Mouse (Mus musculus): ENCODE results near the gene Fahd2a.

Gene Fahd2a

DNA sequence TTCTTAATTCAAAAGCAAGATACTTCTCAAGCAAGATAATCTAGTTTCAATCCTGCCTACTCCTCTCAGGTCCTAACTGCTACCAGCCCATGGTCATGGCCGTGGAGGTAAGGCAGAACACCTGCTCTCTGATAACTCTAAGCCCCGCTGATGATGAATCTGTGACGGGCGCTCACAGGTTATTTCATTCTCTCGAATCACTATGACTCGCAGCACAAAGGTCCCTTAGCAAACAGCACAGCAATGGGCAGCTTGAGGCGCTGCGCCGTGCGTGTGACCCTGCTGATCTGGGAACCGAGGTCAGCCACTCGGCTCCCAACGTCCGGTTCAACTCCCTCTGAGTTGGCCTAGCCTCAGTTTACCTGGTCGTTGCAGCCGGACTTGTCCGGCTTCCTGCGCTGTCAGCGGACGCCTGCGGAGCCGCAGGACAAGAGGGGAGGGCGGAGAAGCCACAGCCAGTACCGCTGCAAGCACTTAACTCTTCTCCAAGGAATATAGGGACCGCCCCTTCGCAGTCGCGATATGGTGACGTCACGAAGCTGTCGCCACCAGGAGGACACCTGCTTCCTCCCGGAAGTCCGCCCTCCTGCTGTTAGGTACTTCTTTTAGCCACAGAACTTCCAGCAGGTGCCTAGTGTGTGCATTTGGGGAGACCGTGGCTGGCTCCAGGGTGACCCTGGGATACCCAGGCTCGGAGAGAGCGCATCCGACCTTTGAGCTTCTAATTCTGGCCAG, at the start of gene Fahd2a:
Gene Fahd2a, minus strand, starts transcription at position 511 of the 735 bp plus-strand sequence.
- DNase-seq = peak; percentile 92 to 93

DNA sequence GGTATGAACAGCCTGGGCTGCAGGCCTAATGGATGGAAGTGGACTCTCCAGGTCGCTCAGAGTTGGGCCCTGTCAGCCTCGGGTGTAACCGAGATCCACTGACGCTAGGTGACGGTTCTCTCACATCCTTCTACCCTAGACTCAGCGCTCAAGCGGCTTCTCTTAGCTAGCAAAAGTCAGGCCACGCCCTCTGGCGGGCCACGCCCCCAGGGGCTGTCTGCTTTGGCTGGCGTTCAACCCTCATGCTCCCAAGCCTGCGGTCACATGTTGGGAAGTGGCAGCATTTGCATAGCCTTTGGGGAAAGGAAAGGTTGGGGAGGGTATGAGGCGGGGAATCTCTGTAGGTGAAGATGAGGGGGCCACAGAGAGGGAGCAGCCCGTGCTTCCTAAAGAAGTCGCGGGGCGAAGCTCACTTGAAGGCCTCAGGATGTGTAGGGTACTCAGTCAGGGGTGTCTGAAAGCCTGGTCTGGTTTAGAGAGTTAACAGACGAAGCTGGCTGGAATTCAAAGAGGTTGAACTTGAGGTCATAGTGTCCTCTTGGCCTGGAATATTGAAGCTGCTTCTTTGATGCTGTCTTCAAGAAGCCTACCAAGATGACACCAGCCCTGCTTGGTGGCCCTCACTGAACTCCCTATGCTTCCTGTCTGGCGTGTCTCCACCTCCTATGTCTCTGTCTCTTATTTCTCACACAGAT, 40.3 kb upstream of the Fahd2a start:
- DNase-seq = peak; percentile 84 to 88

GRCm38 (mm10) chr2:127483001-127483400, 38.6 kb upstream of the Fahd2a start:
- DNase-seq = peak; percentile 38 to 44

GRCm38 (mm10) chr2:127482533-127482911, 38.2 kb upstream of the Fahd2a start:
- peak; percentile 80 to 84 for DNase-seq

GRCm38 (mm10) chr2:127481841-127482532, 37.6 kb upstream of the Fahd2a start:
- DNase-seq = peak in 1 of 2 experiments; percentile 22

GRCm38 (mm10) chr2:127479763-127480162, 35.4 kb upstream of the Fahd2a start:
- no peak for DNase-seq

- DNase-seq = no peak
Measured at GRCm38 (mm10) chr2:127479210-127479609, 34.8 kb upstream of the Fahd2a start.

DNA sequence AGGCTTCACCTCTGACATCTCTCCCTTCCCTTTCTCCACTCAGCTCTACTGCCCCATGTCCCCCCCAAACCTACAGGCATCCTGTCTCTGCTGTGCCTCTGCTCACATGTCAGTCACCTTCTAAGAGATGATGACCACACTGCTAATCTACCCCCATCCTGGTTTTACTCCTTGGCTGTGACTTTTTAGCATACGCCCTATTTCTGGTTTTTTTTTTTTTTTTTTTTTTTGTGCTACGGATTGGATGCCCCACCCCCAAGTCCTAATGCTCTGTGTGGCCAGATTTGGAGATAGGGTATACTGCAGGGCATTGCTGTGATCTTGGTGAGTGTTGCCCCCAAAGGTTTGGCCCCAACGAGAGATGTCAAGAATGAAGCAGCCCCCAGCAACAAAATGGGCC, 27.9 kb upstream of the Fahd2a start:
- DNase-seq = no peak

- no peak for DNase-seq
Measured at GRCm38 (mm10) chr2:127471281-127471680, 26.9 kb upstream of the Fahd2a start.

GRCm38 (mm10) chr2:127470661-127471060, 26.3 kb upstream of the Fahd2a start:
- DNase-seq = no peak

- DNase-seq = no peak
Measured at GRCm38 (mm10) chr2:127470183-127470582, 25.8 kb upstream of the Fahd2a start.

DNA sequence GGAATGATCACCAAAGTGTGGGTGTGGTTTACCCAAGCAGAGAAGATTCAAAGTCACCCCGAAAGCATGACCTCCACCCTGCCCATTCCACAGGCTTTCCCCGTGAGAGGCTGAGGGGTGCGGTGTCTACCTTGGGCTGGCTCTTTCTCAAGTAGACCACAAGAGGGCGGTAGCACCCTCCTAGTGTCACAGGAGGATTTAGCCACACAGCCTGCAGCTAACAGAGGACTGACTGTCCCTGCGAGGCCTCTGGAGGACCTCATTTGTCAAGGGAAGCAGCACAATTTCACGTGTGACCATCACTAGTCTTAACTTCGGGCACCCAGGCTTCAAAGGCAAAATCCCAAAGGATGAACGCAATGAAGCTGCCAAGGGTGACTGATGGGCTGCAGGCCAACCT, 17.9 kb upstream of the Fahd2a start:
- peak; percentile 67 to 80 for DNase-seq

DNA sequence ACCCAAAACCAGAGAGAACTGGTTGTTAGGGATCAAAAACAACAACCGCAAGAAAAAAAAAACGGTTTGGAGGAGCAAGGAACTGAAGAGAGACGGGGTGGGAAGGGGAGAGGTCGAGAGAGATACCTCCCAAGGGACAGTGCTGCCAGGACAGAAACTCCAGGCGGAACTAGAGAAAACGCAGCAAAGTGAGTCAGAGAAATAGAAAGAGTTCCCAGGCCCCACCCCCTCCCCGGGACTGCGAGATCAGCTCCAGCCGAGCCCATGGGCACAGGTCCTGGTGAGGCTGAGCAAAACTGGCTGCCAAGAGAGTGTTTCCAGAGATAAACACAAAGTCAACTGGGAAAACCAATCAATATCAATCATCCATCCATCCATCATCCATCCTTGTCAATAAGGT, 17.0 kb upstream of the Fahd2a start:
- DNase-seq = no peak

DNA sequence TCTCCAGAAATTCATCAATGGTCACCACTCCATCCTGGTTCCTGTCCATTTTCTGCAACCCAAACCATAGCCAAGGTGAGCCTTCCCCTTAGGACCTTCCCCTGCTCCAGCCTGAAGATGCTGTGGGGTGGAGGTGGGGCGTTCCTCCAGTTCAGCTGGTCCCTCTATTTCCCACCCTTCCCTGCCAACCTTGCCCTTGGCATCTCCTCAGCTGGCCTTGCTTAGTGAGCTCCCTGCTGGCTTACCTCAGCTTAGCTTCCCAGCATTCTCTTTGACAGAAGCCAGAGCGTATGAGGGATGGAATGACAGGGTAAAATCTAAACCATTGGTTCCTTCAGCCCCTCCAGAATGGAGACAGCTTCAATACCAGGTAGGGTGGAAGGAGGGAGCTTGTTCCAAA, 15.0 kb upstream of the Fahd2a start:
- DNase-seq = no peak

DNA sequence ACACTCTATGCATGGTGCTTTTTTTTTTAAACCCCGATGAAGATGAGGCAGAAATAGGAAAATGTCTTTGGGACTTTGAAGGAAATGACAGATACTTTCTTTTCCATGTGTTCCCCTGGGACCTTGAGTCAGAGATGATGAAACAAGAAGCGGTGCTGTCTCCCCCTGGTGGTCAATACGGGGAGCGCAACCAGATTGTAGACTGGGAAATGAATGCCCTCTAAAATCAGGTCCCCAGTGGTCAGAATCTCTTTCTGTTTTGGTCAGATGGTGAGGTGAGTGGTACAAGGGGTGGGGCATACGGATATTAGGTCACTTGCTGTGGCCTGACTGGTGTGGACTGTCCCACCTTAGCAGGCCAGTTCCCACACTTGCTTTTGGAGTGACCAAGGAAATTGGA, 9.4 kb upstream of the Fahd2a start:
- peak; percentile 81 to 88 for DNase-seq

DNA sequence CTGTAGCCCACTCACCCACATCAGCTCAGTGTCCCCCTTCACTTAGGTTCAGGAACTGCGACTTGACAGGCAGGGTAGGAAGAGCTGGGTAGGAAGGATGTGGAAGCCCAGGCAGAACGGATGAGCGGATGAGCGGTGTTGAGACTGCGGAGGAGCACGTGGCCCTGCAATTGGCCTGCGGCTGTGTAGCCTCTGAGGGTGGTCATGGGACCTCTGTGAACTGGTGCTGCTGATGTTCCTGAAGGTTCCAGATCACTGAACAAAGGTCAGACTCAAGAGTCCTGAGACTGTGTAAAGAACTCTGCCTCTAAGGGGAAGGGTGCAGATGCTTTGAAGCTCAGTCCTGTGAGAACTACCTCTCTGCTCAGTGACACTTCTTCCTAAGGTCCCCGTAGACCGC, 8.8 kb upstream of the Fahd2a start:
- DNase-seq = peak; percentile 59 to 71

GRCm38 (mm10) chr2:127451748-127452147, 7.4 kb upstream of the Fahd2a start:
- peak; percentile 20 to 62 for DNase-seq

- DNase-seq = peak; percentile 83 to 86
Measured at GRCm38 (mm10) chr2:127449691-127450090, 5.3 kb upstream of the Fahd2a start.

DNA sequence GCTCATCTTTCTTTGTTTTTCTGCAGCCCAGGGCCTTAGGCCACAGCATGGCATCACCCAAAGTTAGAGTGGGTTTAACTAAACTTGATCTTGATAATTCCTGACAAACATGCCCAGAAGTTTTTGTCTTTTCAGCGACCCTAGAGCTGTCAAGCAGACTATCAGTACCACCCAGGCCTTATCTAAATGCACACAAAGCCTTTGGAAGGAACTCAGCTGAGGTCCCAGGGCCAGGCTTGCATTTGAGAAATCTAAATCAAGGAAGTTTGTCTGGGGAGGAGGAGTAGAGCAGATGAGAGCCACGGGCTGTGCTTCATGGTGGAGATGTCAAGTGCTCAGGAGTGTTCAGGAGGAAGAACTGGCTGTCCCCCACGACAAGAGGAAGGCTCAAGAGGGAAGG, 2.5 kb upstream of the Fahd2a start:
- no peak for DNase-seq

GRCm38 (mm10) chr2:127437697-127438096, 6.7 kb downstream of the Fahd2a start:
- DNase-seq = no peak

GRCm38 (mm10) chr2:127435554-127435953, 8.8 kb downstream of the Fahd2a start:
- DNase-seq = no peak

- DNase-seq = peak; percentile 36 to 81
Measured at GRCm38 (mm10) chr2:127435135-127435534, 9.2 kb downstream of the Fahd2a start.

GRCm38 (mm10) chr2:127433487-127434295, 10.7 kb downstream of the Fahd2a start:
- DNase-seq = no peak
